ENCODE assay signal across 15 mouse cellular contexts in genomic region chr5:65761020-65761419, GRCm38 (mm10).
"Had no signal": no experiment of that assay in that cellular context is flagged by ENCODE, and none has a peak within 500 bp of the region (broad histone marks: within the 10 kb centered on the region; RNA-seq: fewer than 3 reads in every experiment).

No protein-coding gene starts in this region.

- H3K9ac ChIP-seq: neural tube, embryonic 13.5 days had no signal

- H3K36me3 ChIP-seq: neural tube, embryonic 13.5 days had no signal

- DNase-seq: kidney, adult 8-10 months; kidney, postnatal 36 days; retina, postnatal 1 day; right cerebral cortex, postnatal 4 days; spleen, adult 18-20 months; thymus, adult 18-20 months; thymus, postnatal 14 days had no signal

- H3K27ac ChIP-seq: kidney, postnatal 0 days; layer of hippocampus, adult 2 months; neural tube, embryonic 13.5 days had no signal

- ATAC-seq: inflammation-experienced regulatory T-cells, adult 6 months; intestine, postnatal 0 days; midbrain, embryonic 16.5 days had no signal

- H3K4me3 ChIP-seq: layer of hippocampus, adult 2 months; limb, embryonic 10.5 days; neural tube, embryonic 13.5 days had no signal

- H3K27me3 ChIP-seq: neural tube, embryonic 13.5 days had no signal

- H3K9me3 ChIP-seq: limb, embryonic 10.5 days; midbrain, embryonic 10.5 days; neural tube, embryonic 13.5 days had no signal
